Mouse (Mus musculus) mesoderm, embryonic 11.5 days (tissue): ENCODE results near the gene Nostrin.

Experiments used
- DNase-seq: peaks from one replicate; pipeline ENCODE4 v3.0.0-alpha.2; 2012; ENCODE audit warnings: low read depth, low spot score

Nostrin gene

DNA sequence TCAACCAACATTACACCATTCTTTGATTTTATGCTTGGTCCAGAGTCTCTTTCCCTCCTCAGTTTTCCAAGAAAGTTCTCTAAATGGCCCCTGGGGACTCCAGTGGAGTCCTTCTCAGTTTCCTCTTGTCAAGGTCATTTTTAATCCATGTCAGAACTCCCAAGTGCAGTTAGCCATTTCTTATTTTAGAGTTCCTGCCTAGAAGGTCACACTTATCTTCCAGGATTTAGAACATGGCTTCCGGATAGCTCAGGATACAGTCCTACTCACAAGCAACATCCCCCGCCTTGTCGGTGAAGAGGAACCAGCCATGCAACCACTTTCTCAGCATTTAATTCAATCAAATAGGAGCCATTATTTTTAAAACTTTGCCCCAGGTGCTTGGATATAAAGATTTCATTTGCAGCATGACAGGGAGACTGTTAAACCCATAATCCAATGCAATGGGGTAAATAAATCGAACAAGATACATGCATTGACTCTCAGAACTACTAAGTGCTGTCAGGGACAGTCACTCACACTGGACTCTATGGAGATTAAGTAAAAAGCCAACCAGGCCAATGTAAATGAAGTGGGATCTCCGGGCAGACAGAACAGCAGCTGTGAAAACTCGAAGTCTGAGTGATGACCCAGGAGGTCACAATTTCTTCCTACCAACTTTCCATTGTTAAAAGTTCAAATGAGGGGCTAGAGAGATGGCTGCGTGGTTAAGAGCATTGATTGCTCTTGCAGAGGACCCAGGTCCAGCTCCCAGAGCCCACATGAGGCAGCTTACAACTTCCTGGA lies 6.0 kb upstream of the Nostrin start:
- DNase-seq: peak; percentile 17

DNA sequence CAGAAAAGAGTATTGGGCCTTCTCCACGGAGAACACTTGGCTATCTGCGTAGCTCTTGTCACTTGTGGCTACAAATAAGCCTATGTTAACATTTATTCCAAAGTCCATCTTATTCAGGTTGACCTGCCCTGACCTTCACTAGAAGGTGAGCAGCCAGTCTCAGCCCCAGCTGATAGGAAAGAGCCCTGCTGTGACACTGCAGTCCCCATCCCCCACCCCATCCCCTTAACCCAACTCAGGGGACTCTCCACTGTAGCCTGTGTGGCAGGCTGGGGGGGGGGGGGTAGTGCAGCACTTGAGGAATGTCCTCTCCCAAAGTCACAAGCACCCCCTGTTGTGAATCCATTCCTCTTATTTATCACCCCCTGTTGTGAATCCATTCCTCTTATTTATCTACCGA lies 3.6 kb upstream of the Nostrin start:
- DNase-seq: no peak

DNA sequence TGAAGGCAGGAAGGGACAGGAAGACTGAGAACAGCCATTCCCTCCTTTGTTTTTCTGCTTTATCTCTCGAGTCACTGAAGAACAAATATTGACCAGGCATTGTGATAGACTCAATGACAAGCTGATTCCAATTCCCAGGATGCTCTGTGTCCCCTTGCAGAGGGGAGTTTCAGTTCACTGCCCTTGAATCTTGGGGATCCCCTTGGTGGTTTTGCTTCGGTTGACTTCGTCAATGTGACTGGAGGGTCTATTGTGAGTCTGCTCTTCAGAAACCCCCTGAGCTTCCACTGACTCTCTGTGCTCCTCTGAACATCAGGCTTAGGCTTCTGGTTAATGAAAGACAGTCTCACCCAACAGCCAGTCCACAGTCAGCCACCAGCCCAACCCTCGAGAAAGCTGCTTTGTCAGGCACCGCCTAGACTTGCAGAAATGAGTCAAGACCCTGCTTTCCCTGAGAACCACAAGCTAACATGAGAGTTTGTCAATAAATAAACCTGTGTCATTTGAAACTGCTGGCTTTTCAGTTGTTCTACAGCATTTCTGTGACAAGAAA lies 3.0 kb upstream of the Nostrin start:
- DNase-seq: no peak

DNA sequence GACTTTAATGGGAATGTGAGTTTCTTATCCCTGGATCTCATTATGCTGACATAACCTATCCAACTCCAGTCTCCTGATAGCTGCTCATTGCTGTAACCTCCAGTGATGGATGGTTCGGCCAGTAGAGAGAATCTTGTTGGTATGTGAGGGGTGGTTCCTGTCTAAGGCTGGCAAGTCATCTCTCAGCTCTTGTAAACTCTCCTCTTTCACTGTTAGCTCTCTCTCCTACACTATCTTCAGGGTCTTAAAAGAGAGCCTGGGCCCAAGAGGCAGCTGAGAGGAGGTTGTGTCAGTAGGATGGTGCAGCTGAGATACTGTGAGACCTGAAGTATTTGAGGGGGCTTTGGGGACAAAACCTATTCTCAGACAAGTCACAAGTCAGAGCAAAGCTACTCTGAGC lies 1.4 kb upstream of the Nostrin start:
- peak; percentile 13 for DNase-seq

DNA sequence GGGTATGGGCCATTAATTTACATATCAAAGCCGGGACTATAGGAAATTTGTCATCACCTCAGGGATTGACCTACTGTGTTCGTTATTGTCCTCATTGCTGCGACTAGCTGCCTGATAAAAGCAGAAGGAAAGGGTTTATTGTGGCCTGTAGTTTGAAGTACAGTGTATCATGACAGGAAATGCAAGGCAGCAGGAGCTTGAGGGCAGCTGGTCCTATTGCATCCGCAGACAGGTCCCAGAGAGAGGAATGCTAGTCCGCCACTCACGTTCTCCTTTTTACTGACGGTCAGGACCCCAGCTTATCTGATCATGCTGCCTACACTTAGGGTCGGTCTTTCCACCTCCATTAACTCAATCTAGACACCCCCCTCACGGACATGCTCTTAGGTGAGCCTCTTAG lies 663 bp upstream of the Nostrin start:
- no peak for DNase-seq

DNA sequence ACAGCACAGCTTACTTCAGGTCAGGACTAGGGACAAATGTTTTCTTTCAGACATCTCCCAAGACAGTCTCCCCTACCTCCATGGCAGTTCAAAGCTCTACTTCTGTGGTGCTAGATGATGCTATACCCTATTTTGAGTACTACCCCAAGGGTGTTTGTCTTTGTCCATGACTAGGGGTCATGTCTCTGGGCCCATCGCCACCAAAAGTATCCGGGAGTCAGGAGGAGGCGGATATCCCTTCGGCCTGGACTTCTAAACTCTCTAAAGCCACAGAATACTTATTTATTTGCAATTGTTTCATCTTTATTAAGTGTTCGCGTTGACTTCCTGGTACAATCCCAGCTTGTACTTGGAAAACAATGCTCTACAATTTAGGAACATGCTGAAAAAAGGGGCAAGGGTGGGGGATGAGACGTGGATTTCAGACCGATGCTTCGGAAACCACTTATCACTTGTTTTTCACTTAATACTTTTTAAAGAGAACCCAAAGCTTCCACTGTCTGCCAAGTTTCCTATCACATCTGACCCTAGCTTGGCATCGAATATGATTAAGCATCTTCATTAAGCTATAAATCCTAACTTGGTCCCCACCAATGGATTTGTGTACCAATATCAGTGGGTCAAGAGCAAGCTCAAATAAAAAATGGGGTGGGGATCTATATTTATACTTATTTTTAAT lies 1.9 kb downstream of the Nostrin start:
- DNase-seq: no peak

DNA sequence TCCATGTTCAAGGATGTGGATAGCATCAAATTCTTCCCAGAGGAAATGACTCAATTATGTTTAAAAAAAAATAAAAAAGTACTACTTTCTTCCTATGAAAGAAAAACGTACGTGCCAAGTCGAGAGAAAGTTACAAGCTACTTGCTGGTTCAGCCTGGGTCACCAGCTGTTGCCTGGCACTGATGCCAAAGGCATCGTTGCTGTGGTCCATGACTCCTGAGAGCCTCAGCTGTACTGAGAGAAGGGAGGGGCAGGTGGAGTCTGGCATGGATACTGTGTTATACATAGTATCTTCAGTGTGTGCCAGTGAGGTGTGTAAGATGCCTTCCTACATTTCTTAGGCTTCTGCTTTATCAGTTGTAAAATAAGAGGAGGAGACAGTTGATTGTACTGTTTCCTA lies 3.2 kb downstream of the Nostrin start:
- no peak for DNase-seq

DNA sequence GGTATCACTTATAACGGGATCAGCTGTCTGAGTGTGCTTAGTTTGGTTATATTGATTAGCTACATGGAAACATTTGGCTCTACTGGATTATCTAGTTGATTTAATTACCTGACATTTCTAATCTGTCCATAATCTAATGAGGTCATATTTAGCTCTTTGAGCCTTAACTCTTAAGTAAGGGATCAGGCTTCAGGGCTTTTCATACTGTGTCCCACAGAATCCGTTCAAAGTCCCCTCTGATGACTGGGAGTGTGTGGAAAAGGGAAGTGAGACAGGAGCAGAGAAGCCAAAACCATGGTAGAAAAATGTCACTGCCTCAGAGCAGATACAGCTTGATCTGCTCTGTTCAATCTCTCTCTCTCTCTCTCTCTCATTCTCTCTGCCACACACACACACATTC lies 4.6 kb downstream of the Nostrin start:
- no peak for DNase-seq

DNA sequence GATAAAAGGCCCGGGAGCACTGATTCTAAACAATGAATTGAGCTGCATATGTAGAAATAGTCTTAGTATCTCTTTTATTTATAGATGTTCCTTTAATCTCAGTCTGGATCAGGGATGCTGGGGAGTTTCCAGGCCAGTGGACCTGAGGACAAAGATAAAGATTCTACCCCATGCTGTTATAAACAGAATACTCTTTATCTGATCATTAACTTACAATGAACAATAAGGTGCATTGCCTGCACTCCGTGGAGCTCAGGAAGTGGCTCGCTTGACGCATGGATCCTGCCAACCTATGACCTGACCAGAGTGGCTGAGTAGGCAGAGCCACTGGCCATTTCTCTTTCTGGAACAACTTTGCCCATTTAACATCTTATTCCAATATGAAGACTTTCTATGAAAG lies 5.2 kb downstream of the Nostrin start:
- no peak for DNase-seq

DNA sequence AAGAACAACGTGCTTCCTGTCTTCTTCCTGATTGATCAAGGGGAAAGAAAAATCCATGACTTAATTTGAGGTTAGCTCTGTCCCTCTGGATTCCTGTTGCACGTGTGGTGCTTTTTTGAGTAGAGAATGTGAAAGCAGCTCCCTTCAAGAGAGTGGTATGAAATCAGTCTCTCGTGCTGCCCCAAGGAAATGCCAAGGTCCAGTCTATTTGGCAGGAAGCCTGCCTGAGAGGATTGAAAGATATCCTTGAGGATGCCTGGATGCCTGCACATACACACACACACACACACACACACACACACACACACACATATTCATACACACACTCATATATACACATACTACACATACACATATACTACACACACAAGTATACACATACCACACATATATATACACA lies 13.1 kb downstream of the Nostrin start:
- no peak for DNase-seq

DNA sequence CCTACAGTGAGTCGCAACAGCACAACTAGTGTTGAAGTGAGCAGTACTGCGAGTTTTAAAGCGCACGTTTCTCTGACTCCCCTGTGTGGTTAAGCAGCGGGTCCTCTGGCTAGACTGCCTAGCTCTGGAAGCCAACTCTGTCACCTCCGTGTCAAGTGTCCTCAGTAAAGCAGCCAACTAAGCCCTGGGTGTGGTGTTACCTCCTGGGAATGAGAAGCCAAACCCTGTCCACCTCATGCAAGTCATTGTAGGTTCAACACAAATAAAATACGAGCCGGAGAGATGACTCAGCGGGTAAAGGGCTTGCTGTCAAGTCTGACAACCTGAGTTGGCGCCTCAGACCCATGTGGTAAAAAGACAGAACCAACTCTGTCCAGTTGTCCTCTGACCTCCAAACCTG lies 13.6 kb downstream of the Nostrin start:
- DNase-seq: no peak

DNA sequence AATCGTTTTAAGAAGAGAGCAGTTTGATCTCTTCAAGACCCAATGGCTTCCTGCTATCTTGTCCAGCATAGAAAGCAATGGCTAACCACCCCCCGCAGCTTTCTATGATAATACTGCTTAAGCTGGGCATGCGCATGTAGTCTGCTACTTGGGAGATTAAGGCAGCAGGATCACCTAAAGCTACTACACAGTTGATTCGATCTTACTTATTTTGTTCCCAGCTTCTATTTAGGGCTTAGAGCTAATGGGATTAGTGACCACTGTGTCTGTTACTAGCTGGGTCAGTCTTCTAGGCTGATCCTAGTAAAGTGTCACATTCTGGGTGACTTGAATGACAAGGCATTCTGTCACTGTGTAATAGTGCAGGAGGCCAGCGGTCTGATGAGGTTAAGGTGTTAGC lies 15.2 kb downstream of the Nostrin start:
- DNase-seq: no peak

DNA sequence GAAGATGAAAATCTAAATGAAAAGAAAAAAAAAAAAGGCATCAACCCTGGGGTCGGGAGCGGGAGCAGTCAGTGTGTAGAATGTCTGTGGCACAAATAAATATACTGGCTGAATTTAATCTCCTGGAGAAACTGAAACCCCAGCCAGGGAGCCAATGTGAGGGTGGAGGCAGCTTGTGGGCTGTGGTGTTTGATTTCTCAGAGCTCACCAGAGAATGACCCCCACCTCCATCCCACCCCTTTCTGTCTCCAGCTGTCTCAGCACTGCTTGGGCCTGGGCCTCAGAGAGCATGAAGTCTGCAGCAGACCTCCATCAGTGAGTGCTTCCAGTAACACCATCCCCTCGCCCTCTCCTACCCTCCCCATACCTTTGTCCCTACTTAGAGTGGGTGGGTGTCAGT lies 20.3 kb downstream of the Nostrin start:
- DNase-seq: no peak

DNA sequence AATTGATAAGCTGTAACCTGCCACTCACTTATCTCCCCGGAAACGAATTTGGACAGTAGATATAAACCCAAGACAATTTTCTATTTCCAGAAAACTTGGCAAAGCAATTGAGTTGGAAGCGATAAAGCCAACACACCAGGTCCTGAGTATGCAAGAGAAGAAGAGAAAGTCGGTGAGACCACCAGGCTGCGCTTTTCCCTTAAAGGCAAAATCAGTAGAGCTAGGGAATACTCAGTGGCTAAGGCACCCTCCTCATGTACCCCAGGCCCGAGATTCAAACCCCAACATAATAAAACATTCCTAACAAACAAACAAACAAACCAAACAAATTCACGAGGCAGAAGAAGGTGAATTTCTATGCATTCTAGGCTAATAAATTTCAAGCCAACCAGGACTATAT lies 20.7 kb downstream of the Nostrin start:
- no peak for DNase-seq

DNA sequence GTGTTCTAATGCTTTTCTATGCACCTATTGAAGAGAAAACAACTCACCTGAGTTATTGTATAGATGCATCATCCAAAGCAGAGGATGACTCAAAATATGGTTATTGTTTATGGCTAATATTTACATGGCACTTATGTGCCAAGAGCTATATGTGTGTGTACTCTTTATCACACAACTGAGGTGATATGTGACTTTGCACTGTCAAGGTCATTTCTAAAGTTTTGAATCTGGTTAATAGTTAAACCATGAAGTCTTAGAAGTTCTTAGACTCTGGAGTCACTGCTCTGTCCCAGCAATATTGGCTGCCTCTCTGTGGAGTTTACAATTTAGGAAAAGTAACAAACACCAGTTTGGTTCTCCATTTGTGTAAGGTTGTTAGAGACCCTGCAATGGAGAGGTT lies 23.3 kb downstream of the Nostrin start:
- DNase-seq: no peak

DNA sequence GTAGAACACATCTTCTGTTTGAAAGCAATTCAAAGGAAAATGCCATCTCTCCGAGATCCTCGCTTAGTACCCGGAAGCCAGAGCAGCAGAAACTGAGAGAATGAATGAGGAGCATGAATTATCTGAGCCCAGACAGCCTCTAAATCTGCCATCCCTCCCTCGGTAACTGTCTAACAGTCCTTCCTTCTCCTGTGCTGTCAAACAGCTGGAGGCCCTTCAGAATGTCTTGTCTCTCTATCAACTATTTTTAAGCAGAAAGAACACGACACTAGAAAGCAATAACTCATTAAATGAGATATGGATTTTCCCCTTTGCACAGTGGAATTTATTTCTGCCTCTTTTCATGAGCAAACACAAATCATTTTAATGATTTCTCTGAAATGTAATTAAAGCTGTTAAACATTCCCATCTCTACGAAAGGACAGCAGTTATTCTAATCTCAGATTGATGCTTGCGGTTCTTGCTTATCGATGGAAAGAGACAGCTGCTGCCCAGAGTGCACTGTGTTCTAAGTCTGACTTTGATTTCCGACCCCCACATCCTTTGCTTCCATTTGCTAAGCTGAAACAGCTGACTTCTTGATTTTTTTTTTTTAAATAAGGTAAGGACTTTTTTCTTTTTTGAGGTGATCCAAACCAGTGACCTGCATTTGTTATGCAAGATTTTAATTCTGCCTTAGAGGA lies 34.9 kb downstream of the Nostrin start:
- peak; percentile 40 for DNase-seq

DNA sequence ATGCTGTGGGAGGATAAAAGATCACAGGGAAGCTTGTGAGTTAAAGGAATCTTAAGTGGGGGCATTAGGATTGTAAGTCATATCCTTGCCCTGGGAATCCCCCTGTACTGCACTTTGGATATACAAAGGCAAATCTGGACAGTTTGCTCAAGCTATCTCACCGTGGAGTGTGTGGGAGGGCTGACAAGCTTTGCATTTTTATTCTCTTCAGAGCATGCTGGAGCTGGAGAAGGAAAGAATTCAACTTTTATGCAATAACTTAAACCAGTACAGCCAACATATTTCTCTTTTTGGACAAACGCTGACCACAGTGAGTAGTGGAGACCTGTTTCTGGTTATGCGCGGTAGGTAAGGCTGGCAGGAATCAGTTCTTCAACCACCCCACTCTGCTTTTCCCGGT lies 39.7 kb downstream of the Nostrin start:
- DNase-seq: peak; percentile 9

DNA sequence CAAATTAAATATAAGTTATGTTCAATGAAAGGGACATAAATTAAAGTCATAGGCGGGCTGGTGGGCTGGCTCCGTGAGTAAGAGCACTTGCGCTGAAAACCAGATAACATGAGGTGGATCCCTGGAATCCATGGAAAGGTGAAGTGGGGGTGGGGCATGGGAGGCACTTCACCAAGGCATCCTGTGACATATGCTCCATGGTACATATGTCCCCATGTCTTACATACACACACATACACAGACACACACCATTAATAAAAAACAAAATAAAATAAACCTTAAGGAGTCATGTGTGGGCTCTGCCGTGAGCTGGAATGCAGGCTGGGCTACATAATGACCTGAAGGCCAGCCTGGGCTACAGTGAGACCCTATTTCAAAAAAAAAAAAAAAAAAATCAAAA lies 44.1 kb downstream of the Nostrin start:
- DNase-seq: no peak

DNA sequence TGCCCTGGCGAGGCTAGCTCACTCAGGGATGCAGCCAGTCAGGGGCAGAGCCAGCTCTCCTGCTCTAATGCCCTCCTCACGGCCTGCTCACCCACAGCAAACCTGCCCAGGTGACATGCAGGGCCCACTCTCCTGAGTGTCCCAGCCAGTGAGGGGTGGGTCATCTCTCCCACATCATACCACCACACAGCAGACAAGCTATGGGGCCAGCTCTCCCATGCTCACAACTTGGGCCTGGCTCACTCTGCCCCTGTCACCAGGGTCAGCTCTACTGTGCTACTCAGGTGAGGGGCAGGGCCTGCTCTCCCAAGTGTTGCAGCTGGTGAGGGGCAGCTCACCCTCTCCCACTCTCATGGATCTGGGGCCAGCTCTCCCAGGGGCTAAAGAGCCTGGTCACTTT lies 52.4 kb downstream of the Nostrin start:
- DNase-seq: no peak

DNA sequence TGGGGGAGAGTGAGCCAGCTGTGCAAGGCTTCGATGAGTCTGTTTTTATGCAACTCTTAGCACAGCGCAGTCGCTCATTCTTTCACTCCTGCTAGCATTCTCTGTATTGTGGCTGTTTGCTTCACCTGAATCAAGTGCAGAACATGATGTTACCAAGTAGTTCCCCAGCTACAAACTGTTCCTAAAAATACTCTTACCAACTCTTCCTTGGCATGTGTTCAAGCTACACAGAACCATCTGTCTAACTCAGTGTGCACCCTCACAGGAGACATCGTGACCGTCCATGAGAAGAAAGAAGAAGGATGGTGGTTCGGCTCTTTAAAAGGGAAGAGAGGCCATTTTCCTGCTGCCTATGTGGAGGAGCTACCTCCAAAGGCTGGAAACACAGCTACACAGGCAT lies 53.1 kb downstream of the Nostrin start:
- DNase-seq: no peak

DNA sequence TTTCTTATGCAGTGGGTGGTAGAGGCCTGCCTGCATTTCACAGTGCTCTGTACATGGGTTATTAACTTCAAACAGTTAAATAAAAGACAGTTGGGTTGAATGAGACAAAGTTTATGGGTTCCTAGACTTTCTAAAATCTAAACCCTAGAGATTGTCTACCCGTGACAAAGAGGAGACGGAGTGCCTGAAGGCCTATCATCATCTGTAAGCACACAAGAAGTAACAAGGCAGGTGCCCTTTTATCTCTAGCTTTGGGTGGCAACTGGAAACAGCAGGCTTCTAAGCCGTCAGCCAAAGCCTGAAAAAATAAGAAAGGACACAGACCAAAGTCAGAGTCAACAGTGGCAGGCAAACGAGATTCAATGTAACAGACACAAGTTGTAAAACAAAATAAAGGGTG lies 53.6 kb downstream of the Nostrin start:
- DNase-seq: no peak

DNA sequence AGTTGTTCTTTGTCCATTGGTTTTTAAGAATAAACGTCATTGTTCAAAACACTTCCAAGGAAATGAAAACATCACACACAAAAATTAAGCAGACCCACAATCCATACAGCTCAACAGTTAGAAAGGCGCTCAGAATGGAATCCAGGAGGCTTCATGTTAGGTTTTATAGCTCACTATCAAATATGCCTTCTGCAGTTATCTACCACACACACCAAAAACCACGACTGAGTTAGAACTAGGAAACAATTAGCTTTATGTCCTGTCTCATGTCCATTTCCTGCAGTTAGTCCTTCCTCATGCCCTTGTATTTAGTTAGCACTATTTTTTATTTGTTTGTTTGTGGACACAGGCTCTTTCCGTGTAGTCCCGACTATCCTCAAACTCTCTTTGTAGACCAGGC lies 55.5 kb downstream of the Nostrin start:
- DNase-seq: no peak

DNA sequence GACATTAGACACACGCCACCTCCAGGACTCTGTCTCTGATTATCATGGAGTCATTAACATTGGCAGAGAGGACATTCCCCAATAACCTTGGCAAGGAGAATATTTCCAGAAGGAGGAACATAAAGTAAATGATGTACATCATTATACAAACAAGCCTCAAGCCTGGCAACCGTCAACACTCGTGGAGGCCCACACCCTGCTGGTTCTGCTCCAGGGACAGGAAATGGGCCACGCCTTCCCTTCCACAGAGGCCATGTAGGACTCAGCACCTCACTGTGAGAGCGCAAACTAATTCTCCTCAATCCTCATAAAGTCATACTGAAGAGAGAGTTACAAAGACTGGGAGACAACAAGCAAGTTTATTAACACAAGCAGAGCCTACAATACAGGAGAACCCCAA lies 58.0 kb downstream of the Nostrin start:
- DNase-seq: no peak
